Mouse (Mus musculus) bone marrow, adult 2 months (tissue): ENCODE measurements around the gene Ahcyl2.

Experiments used
- CTCF ChIP-seq: fragments of 200-500 bp; IDR thresholded peaks from 2 replicates; pipeline ENCODE4 v1.5.1; 2011; ENCODE audit warnings: low read length, control low read depth; ENCODE audit not compliant: control insufficient read depth, insufficient read depth
- POLR2A ChIP-seq: fragments of 200-500 bp; IDR thresholded peaks from 2 replicates; pipeline ENCODE4 v1.6.1; 2011; ENCODE audit warnings: low read depth, mild to moderate bottlenecking, control low read depth, low read length, borderline replicate concordance; ENCODE audit not compliant: control insufficient read depth

DNA sequence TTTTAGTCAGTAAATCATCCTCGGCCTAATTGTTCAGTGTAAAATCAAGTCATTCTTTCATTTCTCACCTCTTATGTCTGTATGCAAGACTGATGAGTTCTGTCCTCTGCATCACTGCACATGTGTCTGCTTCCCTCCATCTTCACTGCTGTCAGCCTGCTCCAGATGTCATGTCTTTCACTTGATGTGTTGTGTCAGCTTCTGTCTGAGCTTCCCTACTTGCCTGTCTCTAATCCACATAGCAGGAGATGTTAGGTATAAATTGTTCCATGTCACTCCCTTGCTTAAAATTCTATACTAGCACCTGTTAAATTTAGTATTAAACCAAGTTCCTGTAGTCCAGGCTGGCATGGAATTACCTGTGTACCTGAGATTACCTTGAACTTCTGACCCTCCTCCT lies 72.2 kb downstream of the Ahcyl2 start:
- TF ChIP-seq CTCF (no peak), POLR2A (no peak)
